Mouse (Mus musculus) liver, embryonic 14.5 days (tissue): ENCODE measurements at regions not wholly inside any gene's neighbourhood (a gene's known extent, or its start where the extent isn't known, plus 50 kb on each side); places are given as distances from the start of the nearest gene placed in this dataset.

Experiments
- CTCF ChIP-seq: IDR thresholded peaks from 2 replicates; pipeline ENCODE4 v1.5.1; 2016; ENCODE audit warnings: antibody characterized with exemption, low read depth, control low read depth
- EP300 ChIP-seq: IDR thresholded peaks from 2 replicates; pipeline ENCODE4 v1.6.1; 2016; ENCODE audit warnings: antibody characterized with exemption, low read depth

GRCm38 (mm10) chr1:98171291-98171690 lies 75.8 kb upstream of the Pam start:
- TF ChIP-seq EP300 (no peak), CTCF (no peak)
